21 mouse cellular contexts compared by ENCODE assay signal in the genomic region with DNA sequence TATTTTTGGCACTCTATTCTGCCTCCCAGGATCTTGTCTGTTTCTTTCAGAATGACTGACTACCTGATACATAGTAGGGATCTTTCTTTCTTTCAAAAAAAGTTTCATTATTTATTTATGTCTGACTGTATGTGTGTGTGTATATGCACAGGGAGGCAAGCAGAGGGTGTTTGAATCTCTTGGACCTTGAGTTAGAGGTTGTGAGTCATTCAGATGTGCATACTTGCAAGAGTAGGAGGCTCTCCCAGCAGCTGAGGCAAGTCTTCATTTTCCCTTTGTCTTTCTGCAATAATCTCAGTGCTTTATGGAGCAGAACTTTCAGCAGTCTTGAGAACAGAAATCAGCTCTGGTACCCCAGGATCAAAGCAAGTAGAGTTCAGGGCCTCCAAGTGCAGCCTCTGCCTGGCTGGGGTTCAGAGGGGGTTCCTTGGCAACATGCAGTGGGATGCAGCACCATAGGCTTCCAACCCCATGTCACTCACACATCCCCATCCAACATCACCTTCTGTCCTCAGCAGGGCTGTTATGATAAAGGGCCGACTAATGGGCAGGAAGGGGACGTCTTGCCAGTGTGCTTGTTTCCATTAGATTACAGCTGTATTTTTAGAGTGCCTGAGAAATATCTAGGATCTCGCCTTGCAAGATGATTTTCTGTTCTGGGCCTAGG.
DNase-seq lines count a peak whose midpoint lies in the region; ATAC-seq and TF ChIP-seq lines count a peak whose summit lies in the region.
"Had no signal": no experiment of that assay in that cellular context is flagged by ENCODE, and none has a peak within 500 bp of the region (broad histone marks: within the 10 kb centered on the region; RNA-seq: fewer than 3 reads in every experiment).

No protein-coding gene starts in this region.

- POLR2A ChIA-PET in Patski (lab: Charles Lee): no interaction called here

- no peaks in the 10 kb centered on the region for H3K36me3 ChIP-seq in heart, embryonic 14.5 days (ENCODE audit: control insufficient read depth, insufficient read depth, low read length)
- no peaks in the 10 kb centered on the region for H3K36me3 ChIP-seq in lung, embryonic 16.5 days (ENCODE audit: control insufficient read depth, insufficient read depth, low read length)
- H3K36me3 ChIP-seq in forebrain, embryonic 10.5 days (replicated peaks): no peaks in the 10 kb centered on the region
- no peaks in the 10 kb centered on the region for H3K36me3 ChIP-seq in hindbrain, embryonic 13.5 days
- H3K36me3 ChIP-seq: embryonic facial prominence, embryonic 12.5 days; forebrain, embryonic 12.5 days had no signal

- no peak overlapping the region for H3K4me3 ChIP-seq in heart, embryonic 14.5 days (ENCODE audit: control insufficient read depth in 1 of 2, insufficient read depth in 1 of 2, low read depth in 1 of 2, low read length in 2 of 2)
- no peak overlapping the region for H3K4me3 ChIP-seq in lung, embryonic 16.5 days (ENCODE audit: low read length)
- H3K4me3 ChIP-seq in forebrain, embryonic 10.5 days: no peak overlapping the region
- H3K4me3 ChIP-seq in hindbrain, embryonic 13.5 days: no peak overlapping the region
- H3K4me3 ChIP-seq: embryonic facial prominence, embryonic 12.5 days; forebrain, embryonic 12.5 days had no signal

- CTCF ChIA-PET in Patski (lab: Charles Lee): interaction anchor here (0.9 to 1.5 kb wide), 2 partner anchors 18 to 47 kb away, joined by 3 to 4 read pairs; no protein-coding TSS in a partner anchor

- H3K9ac ChIP-seq in heart, embryonic 14.5 days (ENCODE audit: low read length): no peak overlapping the region
- no peak overlapping the region for H3K9ac ChIP-seq in lung, embryonic 16.5 days (ENCODE audit: low read length)
- no peak overlapping the region for H3K9ac ChIP-seq in hindbrain, embryonic 13.5 days
- H3K9ac ChIP-seq: embryonic facial prominence, embryonic 12.5 days; forebrain, embryonic 12.5 days; forebrain, postnatal 0 days had no signal

- no peaks in the 10 kb centered on the region for H3K27me3 ChIP-seq in heart, embryonic 14.5 days (ENCODE audit: control insufficient read depth, insufficient read depth, low read length)
- no peaks in the 10 kb centered on the region for H3K27me3 ChIP-seq in Patski
- no peaks in the 10 kb centered on the region for H3K27me3 ChIP-seq in lung, embryonic 16.5 days (ENCODE audit: control insufficient read depth, insufficient read depth, low read depth, low read length)
- no peaks in the 10 kb centered on the region for H3K27me3 ChIP-seq in forebrain, embryonic 10.5 days (ENCODE audit: poor library complexity, severe bottlenecking)
- H3K27me3 ChIP-seq in hindbrain, embryonic 13.5 days: no peaks in the 10 kb centered on the region
- H3K27me3 ChIP-seq: embryonic facial prominence, embryonic 12.5 days; forebrain, embryonic 12.5 days had no signal

- no peaks in the 10 kb centered on the region for H3K9me3 ChIP-seq in heart, embryonic 14.5 days (ENCODE audit: control insufficient read depth, low read length)
- H3K9me3 ChIP-seq in lung, embryonic 16.5 days (ENCODE audit: control insufficient read depth, low read length): no peaks in the 10 kb centered on the region
- no peaks in the 10 kb centered on the region for H3K9me3 ChIP-seq in forebrain, embryonic 10.5 days
- no peaks in the 10 kb centered on the region for H3K9me3 ChIP-seq in hindbrain, embryonic 13.5 days
- H3K9me3 ChIP-seq: embryonic facial prominence, embryonic 12.5 days; forebrain, embryonic 12.5 days had no signal

- H3K27ac ChIP-seq in heart, embryonic 14.5 days (replicated peaks in 1 of 2; ENCODE audit: control insufficient read depth in 1 of 2, insufficient read depth in 1 of 2, low read depth in 2 of 2, low read length in 2 of 2): no peak overlapping the region
- 0 out of 2 replicates have a peak overlapping the region, but pooled peaks have one; percentile 22 for H3K27ac ChIP-seq in lung, embryonic 16.5 days (ENCODE audit: low read length)
- H3K27ac ChIP-seq in forebrain, embryonic 10.5 days: no peak overlapping the region
- H3K27ac ChIP-seq in hindbrain, embryonic 13.5 days: no peak overlapping the region
- H3K27ac ChIP-seq: embryonic facial prominence, embryonic 12.5 days; forebrain, embryonic 12.5 days had no signal

- WGBS in heart, embryonic 14.5 days: 9% methylated on average over 3 of the region's 3 CpGs
- 21% methylated on average over 3 of the region's 3 CpGs for WGBS in lung, embryonic 16.5 days
- WGBS in forebrain, embryonic 10.5 days: 76% methylated on average over 3 of the region's 3 CpGs
- 69% methylated on average over 3 of the region's 3 CpGs for WGBS in hindbrain, embryonic 13.5 days

- in situ Hi-C loops in Patski (cut with MboI; ENCODE audit: low pct_unique_long_range_greater_than_20kb): loop anchor here (25.0 kb wide), 1 partner anchor 245 kb away; no protein-coding TSS in a partner anchor

- no peaks in the 10 kb centered on the region for H3K4me1 ChIP-seq in heart, embryonic 14.5 days (ENCODE audit: control insufficient read depth in 2 of 2, insufficient read depth in 2 of 2, low read length in 2 of 2)
- H3K4me1 ChIP-seq in lung, embryonic 16.5 days (replicated peaks; ENCODE audit: control insufficient read depth, insufficient read depth, low read length): no peaks in the 10 kb centered on the region
- H3K4me1 ChIP-seq in forebrain, embryonic 10.5 days: no peaks in the 10 kb centered on the region
- 0 out of 2 replicates have a peak, but pooled peaks cover 6% of the 10 kb centered on the region for H3K4me1 ChIP-seq in hindbrain, embryonic 13.5 days (replicated peaks)
- H3K4me1 ChIP-seq: embryonic facial prominence, embryonic 12.5 days; forebrain, embryonic 12.5 days had no signal

- intact Hi-C loops in heart, postnatal 10 days (cut with DNase I): no loop called here

- no peak for TF ChIP-seq CTCF in Patski (IDR thresholded peaks at IDR 0.05)

- DNase-seq in heart, postnatal 10 days: no peak
- DNase-seq in Patski (ENCODE audit: low read depth, low spot score): no peak
- peak; percentile 19 for DNase-seq in lung, postnatal 25 days (ENCODE audit: low spot score)
- DNase-seq in kidney, postnatal 10 days: no peak
- no peak for DNase-seq in forebrain, embryonic 10.5 days (ENCODE audit: extremely low spot score, low spot score)
- DNase-seq: adrenal gland, adult 2 months; adrenal gland, postnatal 25 days; cerebellum, adult 11 months; cerebellum, adult 8-10 months; cerebellum, postnatal 25 days; forebrain, postnatal 0 days; gastrocnemius, postnatal 36 days; heart, adult 11 months; heart, postnatal 36 days had no signal

- peak; percentile 61; the same call in 1 of the 2 replicates for ATAC-seq in heart, embryonic 14.5 days (ENCODE audit: insufficient number of reproducible peaks, insufficient read depth, low FRiP score, low read depth)
- ATAC-seq in Patski: peak; percentile 54
- ATAC-seq in lung, embryonic 16.5 days (ENCODE audit: low read depth): peak; percentile 93
- no peak for ATAC-seq in hindbrain, embryonic 13.5 days (ENCODE audit: low FRiP score)
- ATAC-seq: forebrain, postnatal 0 days; hindbrain, embryonic 16.5 days; inflammation-experienced regulatory T-cells, adult 6 months had no signal

- H3K4me2 ChIP-seq in heart, embryonic 14.5 days (ENCODE audit: low read length): no peak overlapping the region
- H3K4me2 ChIP-seq in lung, embryonic 16.5 days (ENCODE audit: low read depth, low read length): no peak overlapping the region
- H3K4me2 ChIP-seq in hindbrain, embryonic 13.5 days: no peak overlapping the region
- H3K4me2 ChIP-seq: embryonic facial prominence, embryonic 12.5 days; forebrain, embryonic 12.5 days had no signal
